Mouse (Mus musculus): ENCODE results near the gene Cux2.

GRCm38 (mm10) chr5:121998981-121999795 is 50.7 kb downstream of the Cux2 start:
- no peak for TF ChIP-seq GATA1 (IDR thresholded peaks at IDR 0.05; ENCODE audit: borderline replicate concordance, low read length)
- TF ChIP-seq FLI1 (IDR thresholded peaks at IDR 0.05; ENCODE audit: low read length): no peak
